Mouse (Mus musculus) kidney, adult 2 months (tissue): ENCODE results near the gene Ccdc62. TPM values are rescaled to one million over a fixed set of nuclear protein-coding genes. Genes with fewer than 3 reads are reported as not detected.

Source experiments
- DNase-seq: peaks from one replicate; pipeline ENCODE4 v3.0.0; 2021
- H3K27ac ChIP-seq: fragments of 200-500 bp; 2 replicates; pipeline ENCODE4 v1.5.1; 2012; ENCODE audit warnings: low read depth, low read length, control low read depth, inconsistent platforms; ENCODE audit not compliant: insufficient read depth
- H3K27me3 ChIP-seq: fragments of 200-500 bp; replicated peaks from 2 replicates; pipeline ENCODE4 v1.6.1; 2012; ENCODE audit warnings: mild to moderate bottlenecking, moderate library complexity, low read length, inconsistent platforms; ENCODE audit not compliant: control insufficient read depth, insufficient read depth
- H3K36me3 ChIP-seq: fragments of 200-500 bp; 2 replicates; pipeline ENCODE4 v1.6.1; 2012; ENCODE audit warnings: mild to moderate bottlenecking, moderate library complexity, low read length, inconsistent platforms; ENCODE audit not compliant: control insufficient read depth, insufficient read depth
- H3K4me1 ChIP-seq: fragments of 200-500 bp; 2 replicates; pipeline ENCODE4 v1.6.1; 2011; ENCODE audit warnings: low read length; ENCODE audit not compliant: control insufficient read depth, insufficient read depth
- H3K4me3 ChIP-seq: fragments of 200-500 bp; 2 replicates; pipeline ENCODE4 v1.5.1; 2011; ENCODE audit warnings: mild to moderate bottlenecking, low read depth, low read length, control low read depth; ENCODE audit not compliant: insufficient read depth
- CTCF ChIP-seq: fragments of 200-500 bp; conservative IDR thresholded peaks from 2 replicates; pipeline ENCODE4 v1.5.1; 2011; ENCODE audit warnings: low read depth, mild to moderate bottlenecking, control low read depth, low read length, moderate library complexity, mixed read lengths; ENCODE audit not compliant: insufficient read depth, insufficient read length
- POLR2A ChIP-seq: fragments of 200-500 bp; IDR thresholded peaks from one replicate; pipeline ENCODE4 v1.6.1; 2011; ENCODE audit warnings: low read depth, low read length, control low read depth
- WGBS: fragments of 180-500 bp; shearing (Covaris S2); methylation state at CpG from one replicate; pipeline ENCODE4 v1.1.7; 2018; 5-methylcytosine and 5-hydroxymethylcytosine counted together
- polyA plus RNA-seq: library from polyadenylated mRNA; depleted of rRNA; stranded (reverse); fragments of >200 nt; gene quantifications from 2 replicates; pipeline ENCODE4 v1.2.3, GENCODE M21; 2012

The Ccdc62 gene
- polyA plus RNA-seq, 1 experiment, result 4.1 TPM

DNA sequence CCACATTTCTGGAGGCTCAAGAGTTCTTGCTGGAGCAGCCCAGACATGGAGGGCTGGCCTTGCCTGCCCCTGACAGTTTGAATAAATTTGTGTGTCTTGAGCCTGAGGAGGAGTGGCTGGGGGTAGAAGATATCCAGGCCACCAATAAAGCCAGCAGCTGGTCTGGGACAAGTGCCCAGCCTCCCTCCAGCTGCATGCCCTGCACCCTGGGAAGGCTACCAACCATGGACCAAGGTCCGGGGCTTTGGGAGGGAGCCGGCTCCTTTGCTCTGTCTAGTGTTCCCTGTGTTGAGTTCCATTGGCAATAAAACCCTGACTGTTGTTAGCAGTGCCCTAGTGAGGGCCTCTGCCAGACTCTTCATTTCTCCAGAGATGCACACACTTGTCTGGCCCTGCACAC is 72.4 kb downstream of the Ccdc62 start:
- H3K36me3 ChIP-seq, result peaks cover 2% of the 10 kb centered on the region; the same call in 1 of the 2 replicates
- TF ChIP-seq CTCF (no peak), POLR2A (no peak)
- peaks cover 18% of the 10 kb centered on the region for H3K4me1 ChIP-seq
- 18% methylated on average over 2 of the region's 2 CpGs for WGBS
- H3K27ac ChIP-seq, result peak overlapping the region; percentile 14; the same call in 1 of the 2 replicates
- no peaks in the 10 kb centered on the region for H3K27me3 ChIP-seq
- H3K4me3 ChIP-seq, result no peak overlapping the region
- DNase-seq, result peak; percentile 89

DNA sequence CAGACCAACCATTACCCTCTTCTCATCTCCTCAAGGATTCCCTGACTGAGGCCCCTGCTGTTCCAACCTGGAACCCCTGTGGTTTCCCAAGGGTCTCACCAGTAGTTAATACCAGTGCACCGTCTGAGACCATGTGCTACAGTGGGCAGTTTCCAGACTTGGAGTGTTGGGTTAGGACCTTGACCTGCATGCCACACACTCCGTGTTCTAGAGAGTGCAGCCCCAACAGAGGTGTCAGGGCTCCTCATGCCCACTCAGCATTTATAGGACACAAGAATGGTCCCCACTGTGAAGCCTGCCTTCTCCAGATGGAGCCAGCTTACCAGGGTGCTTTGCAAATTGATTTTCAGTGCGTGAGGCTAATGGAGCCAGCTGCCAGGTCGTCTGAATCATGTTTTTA is 72.9 kb downstream of the Ccdc62 start:
- Histone ChIP-seq H3K4me1 (peaks cover 18% of the 10 kb centered on the region), H3K4me3 (no peak overlapping the region), H3K27me3 (no peaks in the 10 kb centered on the region), H3K36me3 (peaks cover 2% of the 10 kb centered on the region; the same call in 1 of the 2 replicates), H3K27ac (peak overlapping the region; percentile 14; the same call in 1 of the 2 replicates)
- DNase-seq, result peak; percentile 49
- 41% methylated on average over 4 of the region's 4 CpGs for WGBS
- no peak for TF ChIP-seq CTCF
- TF ChIP-seq POLR2A, result no peak

DNA sequence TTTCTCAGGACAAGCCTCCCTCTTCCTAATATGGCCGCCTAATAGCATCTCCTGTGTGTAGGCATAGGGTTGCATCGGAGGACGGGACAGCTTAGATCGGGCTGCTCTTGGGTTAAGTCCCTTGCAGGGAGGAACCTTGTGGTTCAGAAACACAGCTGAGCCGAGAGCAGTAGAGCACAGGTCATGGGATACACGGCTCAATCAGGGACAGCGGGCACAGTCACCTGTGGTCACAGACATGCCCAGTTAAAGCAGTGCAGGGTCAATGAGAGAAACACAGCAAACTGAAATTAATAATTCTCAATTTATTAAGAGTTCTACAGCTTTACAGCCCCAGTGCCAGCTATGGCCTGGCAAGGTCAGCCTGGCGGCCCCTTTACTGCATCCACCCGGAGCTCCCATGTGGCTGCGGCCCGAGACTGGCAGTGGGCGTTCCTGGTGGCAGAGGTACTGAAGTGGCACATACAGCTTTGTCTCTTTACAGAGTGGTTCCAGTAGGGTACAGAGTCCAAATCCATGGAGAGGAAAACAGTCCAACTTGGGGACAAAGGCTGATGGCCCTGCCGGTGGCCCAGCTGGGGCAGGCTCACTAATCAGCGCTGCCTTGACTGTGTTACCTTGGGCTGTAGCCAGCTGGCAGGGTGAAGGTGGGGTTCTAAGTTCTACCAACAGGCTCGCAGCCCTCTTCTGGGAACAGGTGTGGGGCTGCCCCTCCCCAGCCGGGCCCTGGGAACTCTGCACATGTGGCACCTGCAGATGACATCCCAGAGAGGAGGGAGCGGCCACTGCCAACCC is 74.1 kb downstream of the Ccdc62 start:
- Histone ChIP-seq H3K4me1 (peaks cover 18% of the 10 kb centered on the region), H3K27ac (no peak overlapping the region), H3K27me3 (no peaks in the 10 kb centered on the region), H3K36me3 (peaks cover 2% of the 10 kb centered on the region; the same call in 1 of the 2 replicates), H3K4me3 (no peak overlapping the region)
- peak; percentile 93 for DNase-seq
- 57% methylated on average over 17 of the region's 17 CpGs for WGBS
- no peak for TF ChIP-seq POLR2A
- TF ChIP-seq CTCF, result peak; percentile 26; the same call in 1 of the 2 replicates

DNA sequence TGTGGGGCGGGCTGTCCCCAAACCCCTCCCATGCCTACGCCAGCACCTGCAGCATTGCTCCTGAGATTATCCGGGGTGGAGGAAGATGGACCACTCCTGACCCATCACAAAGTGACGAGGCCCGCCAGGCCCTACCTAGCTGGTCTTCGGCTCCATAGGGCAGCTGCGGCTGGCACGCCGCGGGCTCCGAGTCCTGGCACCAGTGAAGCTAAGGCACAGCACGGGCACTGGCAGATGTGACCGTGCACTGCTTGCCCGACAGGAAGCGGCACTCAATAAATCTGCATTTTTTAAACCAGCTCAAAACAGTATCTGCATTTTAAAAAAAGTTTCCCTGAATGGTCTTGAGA is 74.6 kb downstream of the Ccdc62 start:
- H3K4me3 ChIP-seq, result no peak overlapping the region
- WGBS, result 74% methylated on average over 15 of the region's 15 CpGs
- no peak for TF ChIP-seq POLR2A
- TF ChIP-seq CTCF, result no peak
- H3K4me1 ChIP-seq, result peaks cover 18% of the 10 kb centered on the region
- no peak for DNase-seq
- H3K27ac ChIP-seq, result peak overlapping the region; percentile 15; the same call in 1 of the 2 replicates
- H3K27me3 ChIP-seq, result no peaks in the 10 kb centered on the region
- peaks cover 2% of the 10 kb centered on the region; the same call in 1 of the 2 replicates for H3K36me3 ChIP-seq

DNA sequence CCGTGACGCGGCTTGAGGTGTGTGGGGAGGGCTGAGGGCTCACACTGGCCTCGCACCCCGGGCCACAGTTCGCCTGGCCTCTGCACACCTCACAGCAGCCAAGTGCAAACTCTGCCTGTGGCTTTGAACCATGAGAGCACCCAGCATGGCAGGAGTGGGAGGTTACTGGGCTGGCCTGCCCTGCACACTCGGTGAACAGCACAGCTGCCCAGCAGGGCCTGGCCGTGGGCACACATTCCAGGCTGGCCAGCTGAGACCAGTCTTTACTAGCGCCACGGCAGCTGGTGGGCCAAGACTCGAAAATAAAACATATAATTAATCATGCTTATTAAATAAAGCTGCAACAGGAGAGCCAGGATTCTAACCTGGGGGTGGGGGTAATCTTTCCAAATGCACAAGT is 75.1 kb downstream of the Ccdc62 start:
- peaks cover 2% of the 10 kb centered on the region; the same call in 1 of the 2 replicates for H3K36me3 ChIP-seq
- TF ChIP-seq CTCF (no peak), POLR2A (no peak)
- H3K4me3 ChIP-seq, result no peak overlapping the region
- H3K27me3 ChIP-seq, result no peaks in the 10 kb centered on the region
- WGBS, result 55% methylated on average over 11 of the region's 11 CpGs
- peaks cover 18% of the 10 kb centered on the region for H3K4me1 ChIP-seq
- DNase-seq, result peak; percentile 66
- 0 out of 2 replicates have a peak overlapping the region, but pooled peaks have one; percentile 8 for H3K27ac ChIP-seq

DNA sequence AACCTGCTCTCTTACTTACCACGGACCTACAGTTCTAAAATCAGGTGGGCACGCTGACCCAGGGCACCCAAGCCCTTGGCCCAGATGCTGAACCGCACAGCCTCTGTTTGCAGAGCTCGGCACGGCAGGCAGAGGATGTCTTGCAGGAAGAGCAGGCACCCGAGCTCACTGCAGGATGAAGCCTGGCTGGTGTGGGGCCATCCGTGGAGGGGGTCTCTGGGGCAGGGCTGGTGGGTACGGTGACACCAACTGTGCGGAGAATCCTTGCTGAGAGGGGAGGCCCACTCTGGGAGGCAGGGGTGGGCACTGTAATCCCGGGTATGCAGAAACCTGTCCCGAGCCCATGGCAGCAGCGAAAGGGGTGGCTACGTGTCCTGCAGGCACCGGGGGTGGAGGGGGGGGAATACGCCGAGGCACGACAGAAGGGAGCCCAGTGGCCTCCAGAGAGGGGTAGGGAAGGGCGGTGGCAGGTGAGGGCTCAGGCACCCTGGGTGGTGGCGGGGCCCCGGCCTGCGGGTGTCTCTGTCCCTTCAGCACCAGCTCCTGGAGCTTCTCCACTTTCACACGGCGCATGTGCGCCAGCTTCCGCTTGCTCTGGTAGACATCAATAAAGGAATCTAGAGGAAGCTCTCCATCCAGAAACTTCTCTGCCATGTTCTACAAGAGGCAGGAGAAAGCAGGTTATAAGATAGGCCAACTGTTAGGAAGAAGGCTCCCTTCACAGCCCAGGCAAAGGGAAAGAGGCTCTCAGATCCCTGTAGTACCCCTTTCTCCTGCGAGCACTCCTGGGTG is 75.8 kb downstream of the Ccdc62 start:
- Histone ChIP-seq H3K27ac (peak overlapping the region; percentile 8; the same call in 1 of the 2 replicates), H3K27me3 (no peaks in the 10 kb centered on the region), H3K4me1 (peaks cover 18% of the 10 kb centered on the region), H3K36me3 (peaks cover 2% of the 10 kb centered on the region; the same call in 1 of the 2 replicates), H3K4me3 (no peak overlapping the region)
- 69% methylated on average over 26 of the region's 26 CpGs for WGBS
- no peak for DNase-seq
- TF ChIP-seq CTCF (no peak), POLR2A (no peak)

DNA sequence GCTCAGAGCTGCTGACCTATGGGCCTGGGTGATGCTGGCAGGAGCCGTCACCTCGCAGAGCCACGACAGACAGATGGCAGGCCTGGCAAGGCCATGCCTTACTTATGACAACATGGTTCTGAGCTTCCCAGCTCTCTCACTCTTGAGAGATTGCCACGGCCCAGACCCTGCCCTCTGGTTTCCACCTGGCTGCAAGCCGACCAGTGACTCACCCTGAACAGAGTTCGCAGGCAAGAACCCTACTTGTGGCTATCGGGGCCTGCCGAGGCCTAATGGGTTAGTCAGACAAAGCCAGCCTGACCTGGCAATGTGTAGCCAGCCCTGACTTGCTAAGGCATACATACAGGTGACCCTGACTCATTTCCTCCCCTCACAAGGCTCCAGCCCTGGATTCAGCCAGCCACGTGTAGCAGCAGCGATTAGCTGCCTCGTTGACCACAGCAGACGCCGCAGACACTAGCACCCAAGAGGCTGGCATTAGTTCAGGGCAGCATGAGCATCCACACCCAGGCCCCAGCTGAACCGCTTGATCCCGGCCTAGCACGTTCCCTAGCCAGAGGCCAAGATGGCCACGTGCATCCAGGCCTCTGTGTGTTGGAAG is 76.5 kb downstream of the Ccdc62 start:
- peak; percentile 81 for DNase-seq
- 44% methylated on average over 17 of the region's 17 CpGs for WGBS
- Histone ChIP-seq H3K27me3 (no peaks in the 10 kb centered on the region), H3K36me3 (peaks cover 2% of the 10 kb centered on the region; the same call in 1 of the 2 replicates), H3K4me1 (peaks cover 21% of the 10 kb centered on the region), H3K27ac (peak overlapping the region; percentile 1; the same call in 1 of the 2 replicates), H3K4me3 (no peak overlapping the region)
- no peak for TF ChIP-seq CTCF
- TF ChIP-seq POLR2A, result no peak
